Mouse (Mus musculus): ENCODE results near the gene Parn. TPM values are rescaled to one million over a fixed set of nuclear protein-coding genes. Genes with fewer than 3 reads are reported as not detected.
A peak's percentile ranks its signal among the peaks of the same experiment; 100 is the strongest.
"Not testable (repeated sequence)": the region's sequence is repeated elsewhere in the genome, so short reads cannot be mapped to it uniquely, and the experiment has no call there.

Parn gene
- total RNA-seq, 2 experiments from 2014 or later: 18.1 to 18.4 TPM

- not testable (repeated sequence) for DNase-seq
- intact Hi-C loops (cut with DNase I): loop anchor here (5.0 kb wide), 1 partner anchor 94 kb away; the partner anchor contains the start of gene Pla2g10
Observed at GRCm38 (mm10) chr16:13638198-13638597, 29.8 kb downstream of the Parn start.

- intact Hi-C loops (cut with DNase I): loop anchor here (2.0 to 10.0 kb wide), 3 partner anchors 96 to 514 kb away; no protein-coding TSS in a partner anchor
- peak; percentile 20 to 22 for DNase-seq
Observed at GRCm38 (mm10) chr16:13628345-13628744, 39.6 kb downstream of the Parn start.

GRCm38 (mm10) chr16:13621745-13622507 lies 46.0 kb downstream of the Parn start:
- no peak for DNase-seq
- intact Hi-C loops (cut with DNase I): loop anchor here (10.0 kb wide), 1 partner anchor 507 kb away; no protein-coding TSS in a partner anchor

GRCm38 (mm10) chr16:13620194-13620593 lies 47.8 kb downstream of the Parn start:
- intact Hi-C loops (cut with DNase I): loop anchor here (10.0 kb wide), 1 partner anchor 505 kb away; no protein-coding TSS in a partner anchor
- no peak for DNase-seq

GRCm38 (mm10) chr16:13615276-13615675 lies 52.7 kb downstream of the Parn start:
- intact Hi-C loops (cut with DNase I): no loop called here
- peak; percentile 6 to 13 for DNase-seq

- no peak for DNase-seq
- intact Hi-C loops (cut with DNase I): loop anchor here (2.0 to 5.0 kb wide), 2 partner anchors 80 to 165 kb away; no protein-coding TSS in a partner anchor
Observed at GRCm38 (mm10) chr16:13612571-13612970, 55.4 kb downstream of the Parn start.

GRCm38 (mm10) chr16:13612058-13612457 lies 55.9 kb downstream of the Parn start:
- DNase-seq: peak; percentile 19 to 43
- intact Hi-C loops (cut with DNase I): loop anchor here (2.0 to 5.0 kb wide), 2 partner anchors 79 to 165 kb away; no protein-coding TSS in a partner anchor

- intact Hi-C loops (cut with DNase I): loop anchor here (5.0 kb wide), 1 partner anchor 164 kb away; no protein-coding TSS in a partner anchor
- peak; percentile 32 to 51 for DNase-seq
Observed at GRCm38 (mm10) chr16:13611399-13611798, 56.6 kb downstream of the Parn start.

- intact Hi-C loops (cut with DNase I): loop anchor here (5.0 kb wide), 1 partner anchor 164 kb away; no protein-coding TSS in a partner anchor
- DNase-seq: peak; percentile 16 to 32
Observed at GRCm38 (mm10) chr16:13610951-13611381, 57.0 kb downstream of the Parn start.

GRCm38 (mm10) chr16:13608705-13609085 lies 59.3 kb downstream of the Parn start:
- no peak for DNase-seq
- intact Hi-C loops (cut with DNase I): no loop called here

- intact Hi-C loops (cut with DNase I): no loop called here
- no peak for DNase-seq
Observed at GRCm38 (mm10) chr16:13607987-13608704, 59.8 kb downstream of the Parn start.

GRCm38 (mm10) chr16:13602779-13603178 lies 65.2 kb downstream of the Parn start:
- intact Hi-C loops (cut with DNase I): no loop called here
- DNase-seq: no peak

GRCm38 (mm10) chr16:13589049-13589408 lies 78.9 kb downstream of the Parn start:
- intact Hi-C loops (cut with DNase I): no loop called here
- no peak for DNase-seq

GRCm38 (mm10) chr16:13588182-13589048 lies 79.6 kb downstream of the Parn start:
- DNase-seq: no peak
- intact Hi-C loops (cut with DNase I): no loop called here

GRCm38 (mm10) chr16:13585234-13585633 lies 82.7 kb downstream of the Parn start:
- peak; percentile 23 to 35 for DNase-seq
- intact Hi-C loops (cut with DNase I): no loop called here

- no peak for DNase-seq
Observed at GRCm38 (mm10) chr16:13580784-13581183, 87.2 kb downstream of the Parn start.

GRCm38 (mm10) chr16:13580016-13580415 lies 88.0 kb downstream of the Parn start:
- intact Hi-C loops (cut with DNase I): no loop called here
- peak; percentile 40 to 52 for DNase-seq

More at GRCm38 (mm10) chr16:13580784-13581183, 87.2 kb downstream of the Parn start:
- intact Hi-C loops (cut with DNase I): no loop called here

GRCm38 (mm10) chr16:13575306-13575705 lies 92.7 kb downstream of the Parn start:
- DNase-seq: peak in 1 of 2 experiments; percentile 56
- intact Hi-C loops (cut with DNase I): no loop called here

- DNase-seq: no peak
- intact Hi-C loops (cut with DNase I): no loop called here
Observed at GRCm38 (mm10) chr16:13568280-13568679, 99.7 kb downstream of the Parn start.

- peak in 1 of 2 experiments; percentile 23 for DNase-seq
- intact Hi-C loops (cut with DNase I): no loop called here
Observed at GRCm38 (mm10) chr16:13567614-13568013, 100.4 kb downstream of the Parn start.

All from heart, postnatal 10 days (tissue).